Mouse (Mus musculus): ENCODE measurements at regions not wholly inside any gene's neighbourhood (a gene's known extent, or its start where the extent isn't known, plus 50 kb on each side); places are given as distances from the start of the nearest gene placed in this dataset.

DNA sequence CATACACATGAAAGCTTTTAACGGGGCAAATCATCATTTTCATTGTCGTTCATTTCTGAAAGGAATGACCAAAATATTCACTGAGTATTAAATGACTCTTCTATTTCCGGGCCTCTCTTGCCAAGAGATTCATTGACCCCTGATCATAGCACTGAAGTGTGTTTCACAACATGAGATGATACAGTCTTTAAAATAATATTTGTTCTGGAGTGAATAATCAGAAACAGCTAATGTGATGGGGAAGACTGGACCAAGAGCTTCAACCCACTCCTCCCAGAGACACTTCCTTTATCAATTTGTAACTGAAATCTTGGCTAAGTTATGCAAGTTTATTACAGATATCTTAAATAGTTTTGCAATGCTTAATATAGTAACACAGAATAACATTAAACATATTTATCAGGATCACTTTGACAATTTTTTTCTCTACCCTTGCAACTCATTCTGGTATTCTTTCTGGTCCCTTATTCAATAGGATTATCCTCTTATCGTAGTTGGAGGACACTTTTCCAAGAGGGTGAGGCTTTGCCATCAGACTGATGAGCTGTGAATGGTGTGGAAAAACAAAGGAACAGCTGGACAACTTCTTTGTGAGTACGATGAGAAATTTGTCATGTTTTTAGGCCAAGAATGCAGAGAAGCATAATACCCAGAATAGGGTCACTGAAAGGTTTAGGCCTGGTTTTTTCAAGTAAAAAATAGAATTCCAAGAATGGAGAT, 149.6 kb upstream of the Sema3d start:
- TF ChIP-seq CTCF (IDR thresholded peaks at IDR 0.05; ENCODE audit: borderline replicate concordance, extremely low read depth, insufficient read depth, insufficient read length) (no peak), POLR2A (IDR thresholded peaks at IDR 0.05; ENCODE audit: borderline replicate concordance, extremely low read depth, insufficient read depth, insufficient read length, poor library complexity, severe bottlenecking) (no peak)
- no peak for DNase-seq (ENCODE audit: low read depth)

DNA sequence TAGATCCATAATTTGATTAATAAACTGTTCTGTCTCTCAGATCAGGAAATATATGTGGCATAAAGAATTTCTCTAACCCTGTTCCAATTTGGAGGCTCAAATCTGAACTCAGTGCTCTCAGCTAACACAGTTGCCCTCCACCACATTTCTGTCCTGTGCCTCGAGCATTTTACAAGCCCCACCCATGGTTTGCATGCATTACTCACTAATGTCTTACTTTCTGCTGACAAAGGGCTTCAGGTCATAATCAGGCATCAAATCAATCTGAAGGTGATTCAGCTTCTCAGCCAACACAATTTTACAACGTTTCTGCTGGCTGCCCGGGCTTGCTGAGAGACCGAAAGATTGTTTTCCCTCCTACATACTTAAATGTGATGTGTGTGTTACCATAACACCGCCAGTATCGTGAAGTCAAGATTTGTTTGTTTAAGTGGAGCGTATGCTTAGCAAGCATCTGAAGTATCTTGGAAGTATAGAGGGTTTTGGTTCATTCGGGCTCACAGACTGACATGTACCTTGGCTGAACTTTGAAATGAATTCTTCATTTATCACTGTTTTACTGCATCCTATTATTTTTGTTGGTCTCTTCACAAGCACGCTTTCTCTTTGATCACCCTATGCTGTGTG, 139.9 kb upstream of the Sema3d start:
- DNase-seq (ENCODE audit: low read depth) = no peak
- TF ChIP-seq CTCF (IDR thresholded peaks at IDR 0.05; ENCODE audit: borderline replicate concordance, extremely low read depth, insufficient read depth, insufficient read length) (no peak), POLR2A (IDR thresholded peaks at IDR 0.05; ENCODE audit: borderline replicate concordance, extremely low read depth, insufficient read depth, insufficient read length, poor library complexity, severe bottlenecking) (no peak)

DNA sequence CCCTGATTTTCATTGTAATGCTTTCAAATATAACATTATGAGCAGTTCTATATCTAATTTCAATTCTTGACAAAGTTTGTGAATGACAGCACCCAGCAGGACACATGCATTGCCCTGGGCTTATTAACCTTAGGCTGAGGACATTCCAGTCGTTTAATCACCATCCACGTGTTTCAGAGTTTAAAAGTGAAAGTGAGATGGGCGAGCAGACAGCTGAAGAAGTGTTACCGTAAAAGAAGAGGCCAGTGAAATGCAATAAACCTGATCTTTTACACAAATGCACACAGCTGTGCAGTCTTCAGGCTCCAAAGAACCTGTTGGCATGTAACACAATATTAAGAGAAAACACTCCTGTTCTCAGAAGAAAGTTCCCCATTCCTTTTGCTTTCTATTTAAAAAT, 89.5 kb upstream of the Sema3d start:
- TF ChIP-seq POLR2A (IDR thresholded peaks at IDR 0.05; ENCODE audit: borderline replicate concordance, extremely low read depth, insufficient read depth, insufficient read length, poor library complexity, severe bottlenecking) = no peak
- TF ChIP-seq CTCF (IDR thresholded peaks at IDR 0.05; ENCODE audit: borderline replicate concordance, extremely low read depth, insufficient read depth, insufficient read length) = no peak
- DNase-seq (ENCODE audit: low read depth) = no peak

DNA sequence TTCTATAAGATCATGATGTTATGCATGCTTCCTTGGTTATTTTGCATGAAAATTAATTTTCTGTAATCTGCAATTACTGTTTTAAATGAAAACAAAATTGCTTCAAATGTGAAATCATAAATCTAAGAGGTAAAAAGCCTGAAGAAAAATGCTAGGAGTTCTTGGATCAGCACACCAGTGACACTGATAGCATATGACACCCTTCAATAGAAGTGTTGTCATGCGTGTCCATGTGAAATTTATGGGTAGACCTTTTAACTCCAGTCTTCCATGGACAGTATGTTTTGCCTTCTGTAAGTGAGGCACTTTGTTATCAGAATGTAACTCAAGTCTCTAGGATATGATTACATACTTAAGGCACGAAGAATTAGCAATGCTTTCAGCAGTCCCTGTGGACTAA, 85.9 kb upstream of the Sema3d start:
- TF ChIP-seq CTCF (IDR thresholded peaks at IDR 0.05; ENCODE audit: borderline replicate concordance, extremely low read depth, insufficient read depth, insufficient read length) (no peak), POLR2A (IDR thresholded peaks at IDR 0.05; ENCODE audit: borderline replicate concordance, extremely low read depth, insufficient read depth, insufficient read length, poor library complexity, severe bottlenecking) (no peak)
- no peak for DNase-seq (ENCODE audit: low read depth)

DNA sequence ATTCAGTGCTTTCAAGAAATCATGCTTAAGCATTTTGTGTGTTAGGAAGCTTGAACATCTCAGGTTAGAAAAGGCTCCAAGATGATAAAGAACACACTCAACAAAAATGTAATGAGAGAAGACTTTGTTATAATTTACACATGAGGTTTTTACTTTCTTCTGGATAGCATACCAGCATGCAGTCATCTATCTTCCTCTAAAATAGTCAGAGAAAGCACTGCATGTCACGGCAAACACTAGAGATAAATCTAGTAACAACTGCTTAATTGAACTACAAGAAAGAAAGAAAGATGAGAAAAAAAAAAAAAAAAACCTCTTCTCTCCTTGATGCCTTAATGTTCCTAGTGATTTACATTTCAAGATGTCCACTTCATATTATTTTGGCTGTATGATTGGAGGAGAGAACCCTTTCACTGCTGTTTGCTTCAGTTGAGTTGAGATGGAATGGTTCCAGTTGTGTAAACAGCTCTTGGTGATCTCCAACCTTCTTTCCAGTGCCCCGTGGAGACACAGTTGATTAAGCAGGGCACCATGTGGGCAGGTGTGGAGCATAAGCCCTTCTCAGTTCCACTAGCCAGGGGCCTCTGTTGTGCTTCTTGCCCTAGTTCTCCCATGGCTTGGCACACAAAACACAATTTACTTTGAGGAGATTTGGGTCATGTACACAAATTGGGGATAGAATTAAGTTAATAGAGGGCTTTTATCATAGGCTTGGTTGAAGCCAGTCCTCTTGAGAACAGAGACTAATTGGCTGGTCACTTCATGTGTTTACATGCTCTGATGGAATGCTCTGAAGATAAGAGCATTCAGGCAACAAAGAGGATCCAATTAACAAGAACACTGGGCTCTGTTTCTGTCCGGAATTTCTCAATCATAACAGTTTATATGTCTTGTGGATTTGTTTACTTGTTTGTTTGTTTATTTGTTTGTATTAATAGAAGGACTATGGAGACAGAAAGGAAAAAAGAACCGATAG, 81.1 kb upstream of the Sema3d start:
- no peak for TF ChIP-seq CTCF (IDR thresholded peaks at IDR 0.05; ENCODE audit: borderline replicate concordance, extremely low read depth, insufficient read depth, insufficient read length)
- TF ChIP-seq POLR2A (IDR thresholded peaks at IDR 0.05; ENCODE audit: borderline replicate concordance, extremely low read depth, insufficient read depth, insufficient read length, poor library complexity, severe bottlenecking) = no peak
- no peak for DNase-seq (ENCODE audit: low read depth)

DNA sequence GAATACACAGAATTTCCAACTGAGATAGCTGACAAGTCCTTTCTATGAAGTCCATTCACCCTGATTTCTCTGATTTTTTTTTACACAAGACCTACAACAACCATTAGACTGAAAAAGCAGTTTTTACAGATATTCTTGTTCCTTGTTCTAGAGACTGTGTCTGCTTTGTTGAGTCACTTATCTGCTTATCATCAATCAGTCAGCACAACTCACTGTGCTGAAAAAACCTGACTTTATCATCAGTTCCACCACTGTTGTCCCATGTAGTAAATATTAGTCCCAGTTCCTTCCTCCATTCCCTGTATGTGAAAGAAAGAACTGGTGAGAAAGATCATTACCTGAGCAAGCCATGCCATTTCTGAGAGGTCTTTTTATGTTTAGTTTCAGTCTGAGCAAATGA, 73.8 kb upstream of the Sema3d start:
- TF ChIP-seq POLR2A (IDR thresholded peaks at IDR 0.05; ENCODE audit: borderline replicate concordance, extremely low read depth, insufficient read depth, insufficient read length, poor library complexity, severe bottlenecking) (no peak), CTCF (IDR thresholded peaks at IDR 0.05; ENCODE audit: borderline replicate concordance, extremely low read depth, insufficient read depth, insufficient read length) (no peak)

DNA sequence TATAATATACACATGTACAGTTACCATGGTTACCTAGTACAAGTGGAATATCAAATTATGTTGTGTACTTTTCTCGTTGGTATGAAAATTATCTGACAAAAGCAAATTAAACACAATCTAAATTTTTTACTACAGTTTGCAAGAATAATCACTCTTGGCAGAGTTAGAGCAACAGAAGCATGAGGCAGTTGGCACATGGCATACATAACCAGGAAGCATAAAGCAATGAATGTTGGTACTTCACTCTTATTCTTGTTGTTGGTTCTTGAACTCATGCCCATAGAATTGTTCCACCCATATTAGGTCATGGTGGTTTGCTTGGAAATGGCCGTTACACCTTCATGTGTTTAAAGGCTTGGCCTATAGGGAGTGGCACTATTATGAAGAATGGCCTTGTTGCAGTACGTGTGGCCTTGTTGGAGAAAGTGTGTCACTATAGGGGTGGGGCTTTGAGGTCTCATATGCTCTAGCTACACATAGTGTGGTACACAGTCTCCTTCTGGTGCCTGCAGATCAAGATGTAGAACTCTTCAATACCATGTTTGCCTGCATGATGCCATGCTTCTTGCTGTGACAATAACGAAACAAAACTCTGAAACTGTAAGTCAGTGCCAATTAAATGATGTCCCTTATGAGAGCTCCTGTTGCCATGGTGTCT, 50.4 kb upstream of the Sema3d start:
- TF ChIP-seq POLR2A (IDR thresholded peaks at IDR 0.05; ENCODE audit: borderline replicate concordance, extremely low read depth, insufficient read depth, insufficient read length, poor library complexity, severe bottlenecking) (no peak), CTCF (IDR thresholded peaks at IDR 0.05; ENCODE audit: borderline replicate concordance, extremely low read depth, insufficient read depth, insufficient read length) (no peak)
- no peak for DNase-seq (ENCODE audit: low read depth)

More for the DNA sequence above, 73.8 kb upstream of the Sema3d start:
- DNase-seq (ENCODE audit: low read depth) = no peak
